Mouse (Mus musculus) cerebellum, postnatal 4 days (tissue): Measurements from ENCODE around the gene Ctsl.
A peak's percentile ranks its signal among the peaks of the same experiment; 100 is the strongest.

Experiments used
- DNase-seq, 2 experiments: peaks; one replicate each; pipeline ENCODE4 v3.0.0; 2022; ENCODE audit warnings: low spot score in 2 of 2, mixed read lengths in 1 of 2

Gene Ctsl

GRCm38 (mm10) chr13:64314041-64314440 lies 56.6 kb downstream of the Ctsl start:
- DNase-seq = no peak

GRCm38 (mm10) chr13:64312916-64313289 lies 57.8 kb downstream of the Ctsl start:
- DNase-seq = no peak

GRCm38 (mm10) chr13:64312024-64312915 lies 58.4 kb downstream of the Ctsl start, which contains the start of gene Aaed1:
Aaed1 (minus strand) TSS chr13:64312710.
- DNase-seq = peak; percentile 83 to 96

- no peak for DNase-seq
Measured at GRCm38 (mm10) chr13:64311266-64311665, 59.4 kb downstream of the Ctsl start.

GRCm38 (mm10) chr13:64310585-64310984 lies 60.1 kb downstream of the Ctsl start:
- DNase-seq = no peak

GRCm38 (mm10) chr13:64309842-64310241 lies 60.8 kb downstream of the Ctsl start:
- DNase-seq = no peak
